Mouse (Mus musculus) thymus, postnatal 0 days (tissue): Measurements from ENCODE around the gene Tmem51. TPM values are rescaled to one million over a fixed set of nuclear protein-coding genes. Genes with fewer than 3 reads are reported as not detected.

Experiments
- DNase-seq: peaks from one replicate; pipeline ENCODE4 v3.0.0-alpha.2; 2015; ENCODE audit warnings: low spot score
- polyA plus RNA-seq: library from polyadenylated mRNA; unstranded; fragments of >200 nt; fragmentation: Nextera tagmentation; extraction: Ambion mirVana; gene quantifications from 2 replicates; pipeline ENCODE4 v1.2.1, GENCODE M21; 2015

Tmem51 gene
- 13.4 and 14.8 TPM in 2 replicates for polyA plus RNA-seq

DNA sequence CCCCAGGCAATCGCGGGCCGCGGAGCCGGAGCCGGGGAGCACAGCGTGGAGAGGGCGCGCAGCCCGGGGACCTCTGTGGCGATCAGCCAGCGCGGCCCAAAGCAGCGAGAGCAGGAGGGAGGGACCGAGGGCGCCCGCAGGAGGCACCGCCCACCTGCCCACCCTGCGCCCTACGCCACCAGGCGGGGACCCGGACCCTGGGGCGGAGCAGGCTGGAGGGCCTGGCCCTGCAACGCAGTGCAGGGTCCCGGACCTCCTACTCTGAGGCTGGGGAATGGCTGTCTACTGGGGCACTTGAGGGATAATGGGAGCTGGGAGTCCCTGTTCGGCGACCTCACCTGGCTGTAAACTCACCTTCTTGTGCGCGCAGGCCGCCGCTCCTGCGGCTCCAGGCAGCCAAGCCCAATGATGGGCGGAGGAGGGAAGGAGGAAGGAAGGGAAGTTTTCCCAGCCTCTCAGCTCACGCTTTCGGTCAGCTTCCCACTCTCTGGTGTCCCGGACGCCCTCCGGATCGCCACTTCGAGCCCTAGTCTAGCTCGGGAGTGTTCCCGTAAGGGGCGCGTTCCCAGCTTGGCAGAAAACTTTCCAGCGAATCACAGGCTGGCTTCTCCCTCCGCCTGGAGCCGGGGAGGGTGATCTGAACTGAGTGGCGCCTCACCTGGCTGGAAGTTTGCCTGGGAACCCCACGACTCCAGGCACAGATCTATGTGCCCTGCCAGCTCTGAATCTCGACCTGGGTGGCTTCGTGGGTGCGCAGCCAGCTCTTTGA lies at the start of gene Tmem51:
TSS of gene Tmem51 (minus strand) at position 174 of the 769 bp plus-strand sequence.
- DNase-seq: peak; percentile 23

DNA sequence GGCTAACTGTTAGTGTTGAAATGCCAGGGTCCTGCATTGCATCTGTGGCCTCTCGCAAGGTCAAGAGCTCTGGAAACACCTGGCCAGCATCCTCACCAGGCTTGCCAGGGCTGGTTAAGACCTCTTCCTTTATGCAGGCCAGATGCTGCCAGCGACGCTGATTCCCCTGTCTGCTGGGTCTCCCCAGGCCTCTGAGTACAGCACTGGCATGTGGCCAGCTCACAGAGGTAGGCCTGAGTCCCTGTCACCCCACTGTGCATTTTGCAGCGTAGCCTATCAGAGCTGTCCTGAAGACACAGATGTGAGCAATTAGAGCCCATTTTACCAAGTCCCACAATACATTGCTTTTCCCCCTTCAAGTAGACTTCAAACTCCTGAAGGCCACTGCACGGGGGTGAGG lies 46.1 kb upstream of the Tmem51 start:
- DNase-seq: no peak

DNA sequence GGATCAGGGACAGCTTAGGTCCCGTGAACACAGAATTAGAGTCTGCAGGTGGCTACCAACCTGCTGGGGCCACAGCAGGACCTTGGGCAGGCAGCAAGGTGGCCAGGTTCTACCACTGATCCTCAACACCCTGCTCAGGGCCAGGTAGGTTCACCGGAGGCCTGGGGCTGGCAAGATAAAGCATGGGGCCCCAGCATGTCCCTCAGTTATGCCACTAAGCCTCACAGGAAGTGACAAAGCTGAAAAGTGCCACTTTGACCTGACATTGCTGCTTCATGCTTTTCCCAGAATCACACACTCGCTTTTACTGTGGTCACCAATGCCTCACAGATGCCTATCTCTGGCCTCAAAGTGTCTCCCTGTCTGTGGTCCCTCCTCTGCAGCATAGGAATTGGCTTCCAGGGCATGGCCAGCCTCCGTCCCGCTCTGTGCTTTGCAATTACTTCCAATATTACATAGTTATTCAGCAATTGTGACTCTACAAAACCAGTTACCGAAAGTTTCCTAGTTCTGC lies 43.2 kb upstream of the Tmem51 start:
- no peak for DNase-seq

DNA sequence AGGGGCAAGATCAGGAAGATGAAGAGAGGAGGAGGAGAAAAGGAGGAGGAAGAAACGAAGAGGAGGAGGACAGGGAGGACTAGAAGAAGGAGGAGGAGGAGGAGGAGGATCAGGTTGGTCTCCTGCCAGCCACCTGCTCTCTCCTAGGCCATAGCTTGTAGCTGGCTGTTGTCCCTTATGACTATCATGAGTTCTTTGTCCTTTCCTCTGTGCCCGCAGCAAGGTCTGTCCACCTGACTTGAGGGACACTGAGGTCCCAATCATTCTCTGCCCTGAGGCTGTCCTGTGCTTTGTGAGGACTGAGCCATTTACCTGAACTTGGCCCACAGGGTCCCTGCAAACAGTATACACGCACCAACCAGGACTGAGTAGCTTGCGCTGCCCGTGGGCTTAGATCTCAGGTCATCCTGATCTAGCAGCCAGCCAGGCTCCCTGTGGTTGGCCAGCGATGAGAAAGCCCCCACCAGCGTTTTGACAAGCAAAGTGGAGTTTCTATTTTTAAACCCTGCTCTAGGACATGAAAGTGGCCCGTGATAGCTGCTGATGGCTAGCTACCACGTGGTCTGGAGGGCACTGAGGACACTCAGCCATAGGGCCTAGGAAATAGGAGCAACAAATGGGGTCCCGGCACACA lies 42.7 kb upstream of the Tmem51 start:
- no peak for DNase-seq

DNA sequence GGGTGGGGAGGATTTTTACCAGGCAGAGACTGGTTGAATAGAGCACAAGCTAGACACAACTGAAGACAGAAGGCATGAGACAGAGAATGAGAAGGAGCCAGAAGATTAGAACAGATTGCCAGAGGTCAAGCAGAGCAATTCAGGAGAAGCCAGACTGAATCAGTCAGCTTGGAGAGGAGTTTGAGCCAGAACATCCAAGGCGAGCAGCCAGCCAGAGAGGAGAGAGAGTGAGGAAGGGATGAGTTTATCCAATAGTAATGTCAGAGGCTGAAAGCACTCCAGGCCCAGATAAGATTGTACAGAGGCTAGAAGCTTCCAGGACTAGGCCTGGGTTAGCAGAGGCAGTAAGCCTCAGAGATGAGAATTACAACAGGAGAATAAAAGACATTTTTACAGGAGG lies 37.1 kb upstream of the Tmem51 start:
- DNase-seq: no peak

DNA sequence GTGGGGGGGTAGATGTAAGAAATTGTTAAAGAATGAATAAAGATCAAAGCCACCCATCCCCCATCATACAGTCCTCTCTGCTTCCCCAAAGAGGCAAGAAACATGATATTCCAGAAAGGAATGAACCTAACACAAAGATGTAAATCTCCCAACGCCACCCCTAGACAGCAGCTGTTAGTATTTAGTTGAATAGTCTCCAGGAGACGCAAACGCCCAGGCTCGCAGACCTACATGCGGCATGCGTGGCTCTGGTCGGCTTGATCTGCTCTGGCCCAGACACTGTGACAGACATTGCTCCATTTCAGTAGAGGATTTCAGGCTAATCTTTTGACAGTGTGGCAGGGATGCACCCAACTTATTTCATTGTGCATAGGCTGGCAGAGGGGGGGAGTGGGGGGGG lies 34.4 kb upstream of the Tmem51 start:
- DNase-seq: no peak

DNA sequence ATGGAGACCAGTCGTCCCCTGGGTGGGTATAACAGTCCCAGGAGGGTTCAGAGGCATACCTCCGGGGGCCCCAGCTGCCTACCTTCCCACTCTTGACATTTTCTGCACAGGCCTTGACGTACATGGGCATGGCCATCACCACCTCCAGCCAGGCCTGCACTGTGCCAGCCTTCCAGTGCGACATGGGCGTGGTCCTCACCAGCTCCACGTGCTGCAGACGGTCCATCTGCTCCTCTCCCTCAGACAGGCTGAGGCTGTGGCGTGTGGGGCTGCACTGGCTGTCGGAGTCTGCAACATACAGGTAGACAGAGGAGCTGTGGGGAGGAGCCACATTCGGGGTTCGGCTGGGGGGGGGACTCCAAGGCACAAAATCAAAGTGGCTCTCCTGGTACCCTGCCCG lies 33.9 kb upstream of the Tmem51 start:
- no peak for DNase-seq

DNA sequence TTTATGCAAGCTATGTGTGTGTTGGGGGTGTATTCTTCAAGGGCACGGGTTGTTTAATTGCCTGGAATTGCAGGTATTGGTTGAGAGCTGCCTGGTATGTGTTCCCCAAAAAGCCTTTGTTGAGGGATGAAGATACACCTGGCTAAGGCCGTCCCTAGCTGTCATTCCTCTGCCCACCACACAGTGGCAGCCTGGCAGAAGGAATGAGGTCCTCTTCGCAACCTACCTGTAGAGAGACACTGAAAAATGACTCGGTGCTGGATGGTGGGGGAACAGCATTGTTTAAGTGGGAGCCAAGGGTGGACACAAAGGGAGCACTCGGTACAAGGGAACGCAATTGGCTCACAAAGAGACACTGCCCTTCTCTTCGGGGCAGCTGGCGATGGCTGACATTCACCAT lies 29.2 kb upstream of the Tmem51 start:
- DNase-seq: peak; percentile 11

DNA sequence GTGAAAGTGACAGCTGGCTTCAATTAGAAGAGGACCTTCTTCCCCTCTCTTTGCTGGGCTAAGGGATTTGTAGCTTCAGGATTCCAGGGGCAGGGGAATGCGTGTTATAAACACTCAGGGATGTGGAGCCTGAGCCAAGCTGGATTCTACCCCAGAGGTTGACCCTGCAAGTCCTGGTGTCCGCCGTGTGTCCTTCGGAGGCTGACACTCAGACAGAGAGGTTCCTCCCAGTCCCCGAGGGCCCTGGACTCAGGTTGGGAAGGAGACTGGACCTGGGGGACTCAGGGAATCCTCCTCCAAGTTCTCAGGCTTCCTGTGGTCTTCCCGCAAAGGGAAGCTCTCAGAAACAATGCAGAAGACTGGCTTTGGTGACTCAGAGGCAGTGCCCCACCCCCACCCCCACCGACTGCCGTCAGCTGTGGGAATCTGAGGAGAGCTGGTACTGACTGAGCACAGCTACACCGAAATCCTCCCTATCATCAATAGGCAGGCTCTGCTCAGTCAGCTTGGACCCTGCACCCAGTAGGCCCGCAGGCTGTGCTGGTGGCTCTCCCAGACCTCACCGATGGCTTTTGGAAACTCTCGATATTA lies 19.1 kb upstream of the Tmem51 start:
- DNase-seq: no peak

DNA sequence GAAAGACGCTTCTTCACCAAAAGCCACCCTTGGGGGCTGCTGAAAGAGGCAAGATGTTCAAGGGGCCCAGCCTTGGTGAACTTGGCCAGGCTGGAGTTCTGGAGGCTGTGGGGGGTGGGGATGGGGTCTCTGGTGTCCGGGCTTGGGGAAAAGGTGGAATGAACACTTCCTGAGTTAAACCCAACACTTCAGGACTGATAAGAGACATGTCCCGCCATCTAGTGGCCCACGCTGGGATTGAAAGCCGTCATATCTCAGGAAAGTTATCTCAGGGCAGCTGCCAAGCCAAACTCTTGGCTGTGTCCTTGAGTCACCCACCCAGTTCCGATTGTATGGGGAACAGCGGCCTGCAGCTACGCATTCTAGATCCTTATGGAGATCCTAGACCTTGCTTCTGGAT lies 14.2 kb upstream of the Tmem51 start:
- DNase-seq: peak; percentile 48

DNA sequence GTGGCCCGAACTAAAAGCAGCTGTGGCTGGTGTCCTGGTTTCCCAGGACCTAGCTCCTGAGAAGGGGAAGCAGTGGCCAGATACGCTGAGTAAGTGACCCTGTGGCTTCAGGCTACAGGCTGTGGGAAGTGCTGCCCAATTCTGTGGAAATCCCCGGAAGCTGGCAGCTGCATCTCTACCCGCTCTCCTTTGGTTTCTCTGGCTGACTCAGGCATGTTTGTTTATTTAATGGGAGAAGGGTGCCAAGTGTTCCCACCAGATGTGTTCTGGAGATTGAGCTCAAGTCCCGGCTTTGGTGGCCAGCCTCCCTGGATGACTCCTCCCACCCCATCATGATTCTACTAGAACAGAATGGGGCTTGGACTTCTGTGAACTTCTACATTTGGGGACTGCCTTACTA lies 13.8 kb upstream of the Tmem51 start:
- DNase-seq: no peak

DNA sequence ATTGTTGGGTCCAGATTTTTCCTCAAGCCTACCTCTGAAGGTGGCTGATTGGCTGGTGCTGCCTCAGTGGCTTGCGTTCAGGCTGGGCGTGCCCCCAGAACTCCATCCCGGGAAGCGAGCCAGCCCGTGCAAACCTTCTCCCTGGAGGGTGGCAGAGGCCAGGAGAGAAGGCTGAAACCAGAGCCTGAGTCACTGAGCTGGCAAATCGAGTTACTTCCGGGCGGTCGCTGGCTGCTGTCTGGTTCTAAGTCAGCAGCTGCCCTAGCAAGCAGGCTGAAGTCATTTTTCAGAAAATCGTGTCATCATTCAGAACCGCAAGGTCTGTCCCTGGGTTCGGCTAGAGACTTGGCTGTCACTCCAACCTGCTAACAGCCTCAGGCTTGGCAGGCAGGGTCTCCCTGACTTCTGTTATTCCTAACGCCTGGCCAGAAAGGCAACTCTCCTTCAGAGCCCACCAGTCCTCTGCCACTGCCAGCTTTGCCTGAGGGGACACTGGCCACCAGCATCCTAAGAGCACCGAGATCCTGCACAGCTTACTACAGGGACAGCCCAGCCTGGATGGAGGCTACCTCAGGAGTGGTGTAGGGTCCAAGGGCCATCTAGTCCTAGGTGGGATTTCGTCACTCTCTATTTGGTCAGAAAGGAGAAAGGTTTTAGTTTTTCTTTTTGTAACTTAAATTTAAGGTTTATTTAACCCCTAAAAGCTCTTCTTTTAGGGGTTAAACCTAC lies 11.6 kb upstream of the Tmem51 start:
- DNase-seq: no peak

DNA sequence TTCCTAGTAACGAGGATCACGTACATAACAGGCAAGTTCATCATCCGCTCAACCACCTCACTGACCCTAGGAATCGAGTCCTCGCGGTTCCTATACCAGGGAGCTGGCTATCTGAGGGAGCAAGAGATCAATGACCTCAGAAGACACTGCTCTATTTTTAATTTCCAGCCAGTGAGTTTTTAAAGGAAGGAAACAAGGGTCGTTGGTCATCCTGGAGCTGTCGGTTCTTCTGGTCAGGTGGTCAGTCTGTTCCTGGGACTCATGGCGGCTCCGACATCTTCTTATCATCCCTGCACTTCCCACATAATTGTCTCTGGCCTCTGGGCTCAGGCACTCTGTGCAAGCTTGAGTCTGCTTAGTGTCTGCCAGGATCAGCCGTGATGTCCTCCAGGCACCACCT lies 10.3 kb upstream of the Tmem51 start:
- no peak for DNase-seq

DNA sequence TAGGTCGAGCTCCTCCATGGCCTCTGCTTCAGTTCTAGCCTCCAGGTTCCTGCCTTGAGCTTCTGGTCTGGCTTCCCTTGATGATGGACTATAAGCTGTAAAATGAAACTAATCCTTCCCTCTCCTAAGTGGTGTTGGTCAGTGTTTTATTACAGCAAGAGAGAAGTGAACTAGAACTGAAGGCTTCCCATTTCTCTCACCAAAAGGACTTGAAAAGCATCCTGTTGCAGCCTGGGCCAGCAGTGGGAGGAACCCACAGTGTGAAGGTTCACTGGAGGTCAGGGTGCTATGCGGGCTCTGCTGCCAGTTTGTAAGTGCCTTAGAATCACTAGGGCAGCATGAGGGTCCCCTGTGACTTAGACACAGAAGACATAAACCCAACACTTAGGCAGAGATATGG lies 7.0 kb upstream of the Tmem51 start:
- no peak for DNase-seq

DNA sequence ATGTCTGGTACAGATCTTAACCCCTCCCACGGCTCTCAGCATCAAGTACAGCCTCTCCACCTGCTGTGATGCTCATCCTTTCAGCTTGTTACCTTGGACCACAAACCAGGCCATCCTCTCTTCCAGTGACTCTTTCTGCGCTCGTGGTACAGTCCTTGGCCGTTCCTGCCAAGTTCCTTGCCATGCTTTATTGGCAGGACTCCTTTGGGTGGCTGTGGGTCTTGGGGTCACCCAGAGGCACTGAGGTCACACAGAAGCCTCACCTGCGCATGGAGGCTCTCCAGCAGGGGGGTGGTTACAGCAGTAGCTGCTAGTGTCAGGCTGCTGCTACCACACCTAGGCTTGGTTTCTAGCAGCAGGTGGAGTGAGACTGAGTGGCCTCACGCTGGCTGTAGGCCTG lies 5.9 kb upstream of the Tmem51 start:
- DNase-seq: no peak

DNA sequence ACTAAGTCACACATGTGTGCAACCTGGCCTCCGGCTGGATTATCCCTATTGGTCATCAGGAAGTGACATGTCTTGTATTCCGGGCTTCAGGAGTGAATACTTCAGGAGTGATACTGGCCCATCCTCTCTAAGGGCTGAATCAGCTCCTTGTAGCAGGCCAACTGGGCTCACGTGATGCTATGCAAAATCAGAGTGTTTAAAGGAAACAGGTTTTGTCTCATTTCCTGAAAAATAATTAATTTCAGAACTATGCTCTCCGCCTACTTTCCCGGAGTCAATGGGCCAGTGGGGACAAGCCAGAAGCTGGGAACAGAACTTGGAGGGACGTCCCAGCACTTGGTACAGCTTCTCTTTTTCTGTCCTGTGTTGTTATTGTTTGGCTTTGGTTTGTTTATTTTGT lies 4.7 kb upstream of the Tmem51 start:
- no peak for DNase-seq

DNA sequence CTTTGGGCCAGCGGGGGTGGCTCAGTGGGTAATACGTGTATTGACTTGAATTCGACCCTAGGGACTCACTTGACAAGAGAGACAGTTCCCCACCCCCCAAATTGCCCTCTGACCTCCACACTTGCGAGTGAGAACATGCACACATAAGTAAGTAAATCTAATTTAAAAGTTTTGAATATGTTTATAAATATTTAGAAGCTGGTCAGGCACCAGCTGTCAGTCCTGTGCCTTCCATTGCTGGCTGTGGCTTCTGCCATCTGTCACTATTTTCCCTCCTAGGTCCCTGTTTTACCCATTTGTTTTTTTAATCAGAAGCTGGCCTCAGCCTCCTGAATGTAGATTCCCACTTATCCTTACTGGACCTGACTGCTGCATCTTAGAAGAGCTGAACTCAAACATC lies 4.3 kb upstream of the Tmem51 start:
- DNase-seq: no peak

DNA sequence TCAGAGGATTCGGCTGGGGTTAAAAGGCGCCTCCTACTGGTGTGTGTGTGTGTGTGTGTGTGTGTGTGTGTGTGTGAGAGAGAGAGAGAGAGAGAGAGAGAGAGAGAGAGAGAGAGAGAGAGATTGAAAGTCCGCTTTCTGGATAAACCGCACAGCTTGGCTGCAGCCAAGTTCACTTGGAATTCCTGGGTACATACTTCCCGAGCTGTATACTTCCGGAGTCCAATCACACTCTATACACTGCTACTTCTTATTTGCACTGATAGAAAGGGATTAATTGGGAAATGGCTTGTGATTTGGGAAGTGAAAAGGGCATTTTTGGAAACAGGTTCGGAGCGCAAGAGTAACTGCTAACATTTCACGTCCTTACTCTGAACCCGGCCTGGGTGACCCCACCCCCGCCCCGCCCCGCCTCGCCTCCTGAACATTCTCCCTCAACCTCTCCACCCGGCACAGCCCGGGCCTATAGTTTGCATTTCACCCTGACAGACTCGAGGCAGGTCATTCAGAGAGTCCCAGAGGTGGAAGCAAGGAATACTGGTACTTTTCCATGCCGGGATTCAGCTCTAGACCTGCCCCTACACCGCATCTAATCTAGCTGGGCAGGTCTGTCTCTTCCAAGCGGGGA lies 946 bp upstream of the Tmem51 start:
- DNase-seq: no peak

DNA sequence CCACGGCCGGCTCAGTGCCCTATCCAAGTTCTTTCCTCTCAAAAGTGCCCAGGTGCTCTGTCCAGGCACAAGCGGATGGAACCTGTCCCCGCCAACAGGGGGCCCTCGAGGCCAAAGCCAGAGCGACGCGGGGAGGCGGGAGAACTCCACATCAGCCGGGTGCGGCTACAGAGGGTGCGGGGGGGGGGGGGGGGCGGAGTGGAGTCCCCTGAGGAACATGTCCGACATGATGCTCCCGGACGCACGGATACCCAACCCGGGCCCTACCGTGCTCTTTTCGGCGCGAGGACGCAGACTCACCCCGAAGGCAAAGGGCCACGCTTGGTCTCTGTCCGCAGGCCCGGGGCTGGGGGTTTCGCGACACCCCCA lies 358 bp downstream of the Tmem51 start:
- DNase-seq: peak; percentile 54

DNA sequence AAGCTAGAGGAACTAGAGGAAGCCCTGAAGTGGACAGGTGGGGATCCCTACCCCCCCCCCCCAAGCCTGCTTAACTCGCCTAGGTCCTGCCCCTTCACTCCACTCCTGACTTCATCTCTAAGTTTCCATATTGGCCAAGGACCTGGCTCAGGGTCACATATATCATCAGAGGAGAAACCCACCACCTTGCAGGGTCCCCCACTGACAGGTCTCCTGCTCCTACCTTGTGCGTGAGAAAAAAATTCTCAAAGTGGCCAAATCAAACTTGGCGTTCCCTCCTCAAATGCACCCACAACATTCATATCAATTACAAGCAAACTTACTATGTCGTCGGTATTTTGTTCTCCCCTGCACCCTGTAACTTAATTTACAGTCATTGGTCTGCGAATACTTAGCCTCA lies 911 bp downstream of the Tmem51 start:
- DNase-seq: no peak

DNA sequence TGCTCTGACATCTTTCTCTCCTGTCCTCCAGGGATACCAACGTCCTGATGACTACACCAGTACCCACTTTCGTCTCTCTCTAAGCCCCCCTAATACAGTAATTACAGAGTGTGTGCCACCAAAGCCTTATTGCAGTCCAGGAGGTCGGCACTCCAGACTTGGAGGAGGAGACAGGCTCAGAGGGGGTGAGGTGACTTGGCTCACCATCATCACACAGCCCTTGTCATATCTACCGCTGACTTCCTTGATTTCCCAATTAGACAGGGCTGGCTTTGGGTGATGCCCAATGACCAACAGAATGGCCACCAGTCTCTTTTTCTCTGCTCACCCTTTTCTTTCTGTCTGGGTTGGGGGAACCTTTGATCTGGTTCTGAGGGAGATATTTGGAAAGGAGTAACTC lies 1.4 kb downstream of the Tmem51 start:
- no peak for DNase-seq
